Mouse (Mus musculus) CD8-positive naive resting alpha-beta T cell, adult 2 months (primary cell): ENCODE results near the gene Akap1.
"Not testable (repeated sequence)": the region's sequence is repeated elsewhere in the genome, so short reads cannot be mapped to it uniquely, and the experiment has no call there.

Source experiments
- DNase-seq, 2 experiments: peaks; one replicate each; pipeline ENCODE4 v3.0.0; 2022; ENCODE audit warnings: low read depth in 2 of 2, low spot score in 2 of 2

The Akap1 gene

DNA sequence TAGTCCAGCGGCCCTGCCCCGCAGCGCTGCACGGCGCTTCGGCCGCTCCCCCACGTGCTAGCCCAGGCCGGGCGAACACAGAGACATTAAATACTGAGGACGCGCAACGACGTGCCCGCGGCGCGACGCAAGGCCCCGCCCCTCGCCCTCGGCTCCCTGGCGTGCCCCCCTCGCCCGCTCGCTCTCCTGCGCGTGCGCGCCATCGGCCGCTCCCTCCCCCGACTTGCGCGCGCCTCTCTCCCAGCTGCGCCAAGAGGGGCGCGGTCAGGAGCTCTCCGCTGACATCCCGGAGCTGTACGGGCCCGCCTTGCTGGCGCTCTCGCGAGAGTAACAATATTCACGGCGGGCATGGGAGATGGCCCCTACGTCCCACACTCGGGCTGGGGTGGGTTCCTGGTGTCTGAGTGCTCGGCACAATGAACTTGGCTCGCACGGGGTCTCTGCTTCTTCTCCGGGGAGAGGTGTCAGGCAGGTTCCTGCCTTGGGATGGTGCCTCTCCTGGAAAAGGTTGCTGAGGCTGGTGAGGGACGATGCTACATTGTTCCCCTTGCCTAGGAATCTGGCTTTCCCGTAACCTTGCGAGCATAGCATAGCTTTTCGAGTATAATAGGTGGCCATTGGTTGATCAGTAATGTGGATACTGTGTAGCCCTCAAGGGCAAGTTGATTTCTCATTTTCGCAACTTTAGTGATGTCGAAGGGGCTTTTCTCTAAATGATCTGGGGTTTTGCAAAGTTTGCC, at the start of gene Akap1:
Gene Akap1 (minus strand): TSS at position 129 of the 740 bp plus-strand sequence.
- DNase-seq = peak; percentile 71 to 82

DNA sequence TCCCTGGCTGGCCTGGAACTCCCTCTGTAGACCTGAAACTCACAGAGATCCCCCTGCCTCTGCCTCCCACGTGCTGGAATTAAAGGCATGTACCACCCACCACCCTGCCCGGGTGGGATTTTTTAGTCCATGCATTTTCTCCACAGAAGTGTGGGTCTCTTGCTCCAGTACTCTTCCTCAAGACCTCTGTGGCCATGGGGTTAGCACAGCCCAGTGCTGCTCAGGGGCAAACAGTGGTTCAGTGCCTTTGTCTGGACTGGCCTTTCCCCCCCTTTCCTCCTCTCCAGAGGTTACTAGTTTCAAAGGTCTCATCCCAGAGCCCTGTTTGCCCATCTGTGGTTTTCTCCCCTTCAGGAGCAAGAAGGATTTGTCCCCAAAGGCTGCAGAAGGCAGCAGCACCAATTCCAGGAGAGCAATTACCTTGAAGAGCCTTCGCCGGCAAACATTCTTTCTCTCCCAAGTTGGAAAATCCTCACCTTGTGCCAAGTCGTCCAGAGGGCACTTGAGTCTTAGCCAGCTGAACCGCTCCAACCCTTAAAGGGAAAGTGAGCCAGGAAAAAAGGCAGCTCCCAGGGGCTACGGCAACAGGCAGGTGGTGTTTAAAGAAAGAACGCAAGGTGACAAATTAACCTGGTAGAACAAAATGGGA, 45.1 kb upstream of the Akap1 start:
- no peak for DNase-seq

DNA sequence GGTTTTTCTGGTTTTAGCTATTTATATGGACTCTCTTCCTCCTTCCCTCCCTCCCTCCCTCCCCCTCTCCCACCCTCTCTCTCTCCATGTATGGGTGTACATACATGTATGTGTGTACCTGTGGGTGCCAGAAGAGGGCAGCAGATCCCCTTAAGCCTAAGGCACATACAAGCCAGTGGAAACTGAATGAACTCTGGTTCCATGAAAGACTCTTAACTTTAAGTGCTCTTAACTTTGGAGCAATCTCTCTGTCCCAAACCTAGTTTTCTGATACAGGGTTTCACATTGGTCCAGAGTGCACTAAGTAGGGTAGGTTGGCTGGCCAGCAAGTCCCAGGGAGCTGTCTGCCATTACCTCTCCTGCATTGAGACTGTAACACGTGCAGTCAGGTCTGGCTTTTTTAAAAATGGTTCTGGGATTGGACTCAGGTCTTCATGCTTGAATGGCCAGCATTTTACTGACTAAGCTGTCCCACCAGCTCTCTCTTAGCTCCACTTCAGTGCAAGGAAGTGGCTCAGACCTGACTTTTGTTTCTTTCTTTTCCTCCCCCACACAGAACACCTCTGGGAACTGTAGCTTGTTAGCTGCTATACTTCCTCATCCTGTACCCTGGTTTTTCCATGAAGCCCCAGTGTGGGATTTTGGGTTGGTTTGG, 44.3 kb upstream of the Akap1 start:
- DNase-seq = peak; percentile 14 to 40

DNA sequence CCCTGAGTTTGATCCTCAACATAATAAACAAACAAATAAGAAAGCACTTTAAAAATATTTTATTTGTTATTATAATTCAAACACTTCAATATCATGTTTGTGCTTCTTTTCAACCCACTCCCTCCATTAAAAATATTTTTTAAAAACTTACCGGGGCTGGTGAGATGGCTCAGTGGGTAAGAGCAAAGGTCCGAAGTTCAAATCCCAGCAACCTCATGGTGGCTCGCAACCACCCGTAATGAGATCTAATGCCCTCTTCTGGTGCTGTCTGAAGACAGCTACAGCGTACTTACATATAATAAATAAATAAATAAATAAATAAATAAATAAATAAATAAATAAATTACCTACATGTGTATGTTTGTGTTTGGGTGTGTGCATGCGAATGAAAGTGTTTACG, 43.5 kb upstream of the Akap1 start:
- DNase-seq = no peak

DNA sequence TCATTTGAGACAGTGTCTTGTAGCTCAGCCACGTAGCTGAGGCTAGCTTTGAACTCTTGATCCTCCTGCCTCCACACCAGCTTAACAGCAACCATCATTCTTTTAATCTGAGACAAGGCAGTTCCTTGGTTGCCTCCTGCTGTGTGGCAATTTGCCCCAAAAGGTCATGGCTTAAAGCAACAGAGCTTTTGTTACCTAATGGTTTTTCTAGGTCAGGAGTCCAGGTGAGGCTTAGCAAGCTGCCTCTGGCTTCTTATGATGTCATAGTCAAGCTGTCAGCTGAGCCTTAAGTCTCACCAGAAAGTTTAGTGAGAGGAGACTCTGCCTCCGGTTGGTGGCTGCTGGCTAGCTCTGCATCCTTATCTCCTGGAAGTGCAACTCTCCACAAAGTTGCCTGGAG, 41.2 kb upstream of the Akap1 start:
- no peak for DNase-seq

DNA sequence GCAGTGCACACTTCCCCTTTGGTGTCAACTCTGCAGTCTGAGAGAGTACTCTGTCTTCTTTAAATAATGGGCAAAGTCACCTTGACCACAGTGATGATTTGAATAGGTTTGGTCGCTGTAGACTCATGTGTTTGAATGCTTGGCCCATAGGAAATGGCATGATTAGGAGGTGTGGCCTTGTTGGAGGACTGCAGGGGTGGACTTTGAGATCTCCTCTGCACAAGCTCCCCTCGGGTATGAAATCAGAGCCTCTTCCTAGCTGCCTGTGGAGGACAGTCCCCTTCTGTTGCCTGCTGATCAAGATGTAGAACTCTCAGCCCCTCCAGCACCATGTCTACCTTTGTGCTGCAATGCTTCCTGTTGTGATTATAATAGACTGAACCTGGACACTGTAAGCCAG, 39.7 kb upstream of the Akap1 start:
- DNase-seq = no peak

DNA sequence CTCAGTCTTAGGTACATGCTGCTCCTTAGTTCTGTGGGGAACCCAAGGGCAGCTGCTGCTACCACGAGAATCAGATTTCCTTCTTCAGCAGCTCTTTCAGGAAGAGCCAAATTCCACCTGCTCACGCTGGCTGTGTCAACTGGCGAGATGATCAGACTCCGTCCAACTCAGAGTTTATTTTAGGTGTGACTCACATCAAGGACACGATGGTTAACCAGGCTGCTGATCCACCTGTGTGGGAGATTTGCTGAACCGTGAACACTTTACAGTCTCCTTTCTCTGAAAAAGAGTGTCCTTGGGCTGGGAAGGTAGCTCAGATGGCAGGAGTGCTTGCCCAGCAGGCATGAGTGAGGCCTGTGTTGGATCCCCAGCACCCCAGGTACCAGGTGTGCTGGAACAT, 38.4 kb upstream of the Akap1 start:
- DNase-seq = no peak

DNA sequence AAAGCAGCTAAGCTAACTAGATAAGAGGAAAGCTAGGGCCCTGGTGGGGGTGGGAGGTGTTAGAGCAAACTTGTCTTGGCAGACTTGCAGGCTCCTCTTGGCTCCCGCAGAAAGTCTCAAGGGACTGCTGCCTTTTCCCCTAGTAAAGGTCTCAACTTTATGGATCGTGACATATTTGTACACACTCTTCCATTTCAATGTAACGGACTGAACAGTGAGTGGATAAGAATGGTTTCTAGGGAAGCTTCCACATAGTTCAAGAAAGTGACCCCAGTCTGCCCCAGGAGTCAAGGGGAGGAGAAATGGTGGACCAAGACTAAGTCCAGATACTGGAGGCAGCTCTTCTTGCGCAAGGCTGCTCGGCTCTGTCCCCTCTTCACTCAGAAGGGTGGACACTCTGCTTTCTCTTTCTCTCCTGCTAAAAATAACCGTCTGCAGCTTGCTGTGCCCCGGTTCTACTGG, 37.0 kb upstream of the Akap1 start:
- DNase-seq = no peak

DNA sequence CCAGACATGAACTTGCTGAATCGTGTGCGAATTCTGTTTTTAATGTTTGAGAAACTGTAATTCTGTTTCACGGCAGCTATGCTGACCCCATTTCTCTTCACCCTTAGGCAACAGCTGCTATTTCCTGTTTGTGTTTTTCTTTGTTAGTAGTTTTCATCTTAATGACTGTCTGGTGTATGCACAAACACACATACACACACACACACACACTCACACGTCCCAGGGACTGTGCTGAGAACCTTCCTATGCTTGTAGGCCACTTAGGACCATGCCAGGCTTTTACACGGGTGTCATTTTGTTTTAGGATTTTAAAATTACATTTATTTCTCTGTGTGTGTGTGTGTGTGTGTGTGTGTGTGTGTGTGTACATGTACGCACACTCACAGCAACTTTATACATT, 35.2 kb upstream of the Akap1 start:
- DNase-seq = no peak

DNA sequence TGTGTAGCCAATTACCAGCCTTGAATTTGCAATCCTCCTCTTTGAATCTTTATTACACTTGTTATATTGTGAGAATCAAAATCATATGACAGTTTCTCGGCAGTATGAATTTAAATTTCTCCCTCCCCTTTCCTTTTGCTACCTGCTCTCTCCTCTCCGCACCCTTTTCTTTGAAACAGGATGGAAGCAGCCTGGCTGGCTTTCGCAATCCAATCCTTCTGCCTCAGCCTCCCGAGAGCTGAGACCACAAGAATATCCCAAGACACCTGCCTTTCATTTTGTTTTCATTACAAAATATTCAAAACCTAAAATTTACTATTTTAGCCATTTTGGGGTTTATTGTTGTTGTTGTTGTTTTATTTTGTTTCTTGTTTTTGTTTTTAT, 34.0 kb upstream of the Akap1 start:
- no peak for DNase-seq

DNA sequence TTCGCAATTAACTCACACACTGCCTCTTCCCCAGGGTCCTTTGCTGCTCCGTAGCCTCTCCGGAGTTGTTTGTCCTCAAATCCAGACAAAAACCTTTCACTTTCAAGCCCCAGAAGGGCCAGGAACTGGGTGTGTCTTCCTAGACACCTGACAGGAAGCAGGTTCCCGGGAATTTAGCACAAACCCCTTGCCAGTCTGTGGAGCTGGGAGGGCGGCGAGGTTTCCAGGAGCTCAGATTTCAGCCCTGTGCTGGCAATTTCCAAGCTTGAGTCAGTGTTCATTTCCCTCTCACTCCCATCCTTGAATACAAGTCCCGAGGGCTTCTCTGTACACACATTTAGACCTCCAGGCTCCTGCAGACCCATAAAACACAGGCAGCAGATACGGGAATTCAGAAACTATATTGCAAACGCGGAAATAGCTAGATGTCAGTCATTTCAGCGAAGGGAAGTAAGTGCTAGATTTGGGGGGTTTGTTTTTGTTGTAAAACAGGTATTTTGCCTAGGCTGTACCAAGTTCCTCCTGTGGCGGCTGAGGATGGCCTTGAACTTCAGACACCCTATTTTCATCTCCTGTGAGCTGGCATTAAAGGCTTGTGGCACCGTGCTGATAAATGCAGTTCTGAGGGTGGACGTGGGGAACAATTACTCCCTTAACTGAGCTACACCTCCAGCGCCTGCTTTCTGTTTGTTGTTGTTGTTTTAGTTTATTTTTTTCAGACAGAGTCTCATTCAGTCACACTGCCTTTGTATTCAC, 33.4 kb upstream of the Akap1 start:
- DNase-seq = no peak

DNA sequence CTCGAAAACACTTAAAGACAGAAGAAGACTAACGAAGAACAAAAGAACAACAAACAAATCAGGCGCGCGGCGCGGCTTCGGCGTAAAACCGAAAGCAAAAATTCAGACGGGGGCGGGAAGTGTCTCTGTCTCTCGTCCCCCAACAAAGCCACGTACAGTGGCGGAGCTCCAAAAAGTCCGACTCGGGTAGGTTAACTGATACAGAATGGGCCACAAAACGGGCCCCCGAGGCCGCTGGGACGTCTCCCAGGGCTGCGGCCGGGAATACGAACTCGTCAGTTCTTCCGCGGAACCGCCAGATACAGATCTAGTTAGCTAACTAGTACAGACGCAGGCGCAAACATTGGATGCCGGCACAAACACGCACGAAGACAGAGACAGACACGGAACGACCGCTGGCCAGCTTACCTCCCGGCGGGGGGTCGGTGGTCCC, 31.4 kb upstream of the Akap1 start:
- DNase-seq = peak; percentile 53 to 71

DNA sequence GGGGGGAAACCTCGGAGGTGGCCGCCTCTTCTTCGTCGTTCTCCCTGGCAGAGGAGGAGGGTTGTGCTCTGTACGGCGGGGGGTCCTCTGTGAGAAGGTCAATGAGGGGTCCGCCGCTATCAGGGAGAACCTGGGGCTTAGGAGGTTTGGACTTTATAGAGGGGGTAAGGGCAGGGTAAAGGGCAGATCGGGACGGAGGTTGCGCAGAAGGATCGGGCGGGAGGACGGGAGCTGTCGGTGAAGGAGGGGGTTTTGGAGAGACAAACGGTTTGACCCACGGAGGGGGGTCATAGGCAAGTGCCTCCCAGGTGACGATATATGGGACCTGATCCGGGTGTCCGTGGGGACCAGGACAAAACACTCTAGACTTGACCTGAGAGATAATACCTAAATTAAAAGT, 30.8 kb upstream of the Akap1 start:
- peak; percentile 12 to 20 for DNase-seq

DNA sequence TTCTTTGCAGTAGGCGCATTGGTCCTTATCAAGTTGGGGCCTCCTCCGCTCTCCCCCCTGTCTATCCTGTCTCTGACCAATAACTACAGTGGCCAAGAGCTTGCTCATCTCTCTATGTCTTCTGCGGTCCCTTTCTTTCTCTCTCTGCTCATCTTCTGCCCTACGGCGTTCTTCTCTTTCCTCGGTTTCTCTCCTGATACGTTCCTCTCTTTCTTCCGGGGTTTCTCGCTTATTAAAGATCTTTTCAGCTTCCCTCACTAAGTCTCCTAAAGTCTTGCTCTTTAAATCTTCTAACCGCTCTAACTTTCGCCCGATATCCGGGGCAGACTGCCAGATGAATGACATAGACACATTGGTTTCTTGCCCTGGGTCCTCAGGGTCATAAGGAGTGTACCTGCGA, 29.9 kb upstream of the Akap1 start:
- DNase-seq = not testable (repeated sequence)

DNA sequence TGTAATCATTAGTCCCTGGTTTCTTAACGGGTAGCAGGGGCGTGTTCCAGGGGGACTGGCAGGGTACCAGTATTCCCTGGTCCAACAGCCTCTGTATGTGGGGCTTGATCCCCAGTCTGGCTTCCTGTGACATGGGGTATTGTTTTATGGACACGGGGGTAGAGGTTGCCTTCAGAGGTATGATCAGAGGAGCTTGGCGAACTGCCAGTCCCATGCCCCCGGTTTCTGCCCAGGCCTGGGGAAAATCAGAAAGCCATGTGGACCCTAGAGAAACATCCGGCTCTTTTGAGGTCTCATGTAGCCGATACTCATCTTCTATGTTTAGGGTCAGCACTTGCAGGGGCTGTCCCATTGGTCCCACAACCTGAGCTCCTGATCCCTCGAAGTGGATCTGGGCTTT, 29.1 kb upstream of the Akap1 start:
- not testable (repeated sequence) for DNase-seq

DNA sequence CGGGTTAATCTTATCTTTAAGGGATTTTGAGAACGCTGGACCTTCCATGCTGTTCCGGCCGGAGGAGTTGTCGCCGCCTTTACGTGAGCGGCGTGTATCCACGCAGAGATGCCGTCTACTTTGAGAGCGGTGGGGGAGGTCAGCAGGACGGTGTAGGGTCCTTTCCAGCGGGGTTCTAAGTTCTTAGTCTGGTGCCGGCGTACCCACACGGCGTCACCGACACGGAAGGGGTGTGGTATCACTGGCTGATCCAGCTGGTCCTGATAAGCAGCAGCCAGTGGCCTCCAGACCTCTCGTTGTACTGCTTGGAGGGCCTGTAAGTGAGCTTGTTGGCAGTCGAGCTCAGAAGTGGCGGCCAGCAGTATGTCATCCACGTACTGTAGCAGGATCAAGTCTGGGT, 28.4 kb upstream of the Akap1 start:
- peak; percentile 15 to 24 for DNase-seq

DNA sequence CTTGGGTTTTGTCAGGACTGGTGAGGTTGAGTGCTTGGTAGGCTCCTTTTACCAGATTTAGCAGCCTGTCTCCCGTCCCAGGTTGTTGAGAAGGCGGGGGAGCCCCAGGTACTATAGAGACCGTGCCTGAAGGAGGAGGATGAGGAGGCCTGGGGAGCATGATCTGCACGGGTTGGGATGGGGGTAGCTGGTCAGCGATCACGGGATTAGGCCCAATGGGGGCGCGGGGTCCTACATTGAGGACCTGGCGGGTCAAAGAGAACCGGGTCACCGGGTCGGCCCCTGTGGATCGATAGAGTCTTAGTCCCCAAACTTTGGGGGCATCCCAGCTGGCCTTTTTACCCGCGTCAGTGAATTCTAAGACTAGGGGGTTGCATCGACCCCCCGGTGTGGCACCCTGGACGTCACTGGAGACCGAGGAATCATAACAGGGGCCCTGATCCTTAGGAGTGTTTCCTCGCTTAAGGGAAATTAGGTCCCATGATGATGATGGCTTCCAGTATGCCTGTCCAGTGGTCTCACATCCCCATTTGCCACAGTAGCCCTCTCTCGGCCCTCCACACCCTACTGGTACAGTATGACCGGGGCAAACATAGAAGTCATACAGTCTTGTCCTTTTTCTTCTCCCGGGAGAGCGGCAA, 27.7 kb upstream of the Akap1 start:
- DNase-seq = peak; percentile 49 to 63

DNA sequence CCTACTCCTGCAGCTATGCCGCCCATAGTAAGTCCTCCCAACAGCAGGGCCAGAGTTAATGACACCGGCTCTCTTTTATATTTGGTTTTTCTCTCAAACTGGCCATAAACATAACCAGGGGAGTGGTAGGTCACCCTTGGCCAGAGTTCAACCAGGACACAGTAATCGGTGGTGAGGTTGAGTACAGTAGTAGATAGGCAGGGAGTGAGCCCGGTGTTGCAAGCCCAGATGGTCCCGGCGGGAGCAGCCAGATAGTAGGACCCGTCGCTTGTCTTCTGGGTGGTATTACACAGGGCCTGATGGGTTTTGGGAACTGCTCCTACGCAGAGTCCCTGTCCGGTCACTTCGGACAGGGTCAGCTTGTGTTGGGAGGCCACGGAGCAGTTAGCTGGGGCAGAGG, 27.1 kb upstream of the Akap1 start:
- DNase-seq = peak; percentile 25 to 36

DNA sequence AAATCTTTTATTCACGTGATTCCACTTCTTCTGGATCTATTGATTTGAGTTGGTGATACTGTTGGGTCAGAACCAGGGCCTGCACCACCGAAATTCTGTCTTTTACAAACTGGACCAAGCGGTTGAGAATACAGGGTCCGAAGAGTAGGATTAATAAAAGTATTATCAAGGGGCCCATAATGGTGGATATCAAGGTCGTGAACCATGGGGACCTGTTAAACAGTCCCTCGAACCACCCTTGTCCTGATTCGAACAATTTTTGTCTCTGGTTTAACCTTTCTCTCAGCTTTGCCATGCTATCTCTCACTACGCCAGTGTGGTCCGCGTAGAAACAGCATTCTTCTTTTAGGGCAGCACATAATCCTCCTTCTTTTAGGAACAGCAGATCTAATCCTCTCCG, 26.5 kb upstream of the Akap1 start:
- not testable (repeated sequence) for DNase-seq

DNA sequence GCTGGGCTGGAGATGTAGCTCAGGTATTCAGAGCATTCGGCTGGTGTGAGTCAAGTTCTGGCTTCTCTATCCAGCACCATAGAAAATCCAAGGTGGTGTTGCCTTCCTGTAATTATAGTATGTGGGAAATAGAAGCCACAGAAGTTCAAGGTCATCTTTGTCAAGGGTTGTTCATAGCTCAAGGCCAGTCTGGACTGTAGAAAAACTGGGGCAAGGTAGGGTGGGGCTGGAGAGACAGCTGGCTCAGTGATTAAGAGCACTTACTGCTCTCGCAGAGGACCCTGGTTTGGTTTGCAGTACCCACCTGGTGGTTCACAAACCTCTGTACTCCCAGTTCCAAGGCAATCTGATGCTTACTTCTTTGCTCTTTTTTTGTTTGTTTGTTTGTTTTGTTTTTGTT, 24.6 kb upstream of the Akap1 start:
- DNase-seq = no peak
